Mouse (Mus musculus) forebrain, embryonic 15.5 days (tissue): ENCODE data around the gene Parp9. TPM values are rescaled to one million over a fixed set of nuclear protein-coding genes. Genes with fewer than 3 reads are reported as not detected.

Source experiments
- ATAC-seq: fragments of 200-750 bp; cut with Nextera tagmentation; replicated peaks from 2 replicates; pipeline ENCODE4 v1.8.0; 2017; ENCODE audit warnings: mild to moderate bottlenecking, moderate TSS enrichment, moderate library complexity
- H3K27ac ChIP-seq: fragments of 300-500 bp; sonication (generic); replicated peaks from 2 replicates; pipeline ENCODE4 v1.5.1; 2015; ENCODE audit warnings: mild to moderate bottlenecking, inconsistent platforms
- H3K27me3 ChIP-seq: fragments of 300-500 bp; sonication (generic); 2 replicates; pipeline ENCODE4 v1.6.1; 2015; ENCODE audit warnings: inconsistent platforms
- H3K36me3 ChIP-seq: fragments of 300-500 bp; sonication (generic); 2 replicates; pipeline ENCODE4 v1.6.1; 2015; ENCODE audit warnings: mild to moderate bottlenecking, inconsistent platforms
- H3K4me1 ChIP-seq: fragments of 300-500 bp; sonication (generic); 2 replicates; pipeline ENCODE4 v1.6.1; 2015; ENCODE audit warnings: inconsistent platforms
- H3K4me2 ChIP-seq: fragments of 300-500 bp; sonication (generic); replicated peaks from 2 replicates; pipeline ENCODE4 v1.6.1; 2015; ENCODE audit warnings: mild to moderate bottlenecking, inconsistent platforms
- H3K4me3 ChIP-seq: fragments of 300-500 bp; sonication (generic); 2 replicates; pipeline ENCODE4 v1.5.1; 2015; ENCODE audit warnings: mild to moderate bottlenecking, inconsistent platforms
- H3K9ac ChIP-seq: fragments of 300-500 bp; sonication (generic); replicated peaks from 2 replicates; pipeline ENCODE4 v1.6.1; 2015; ENCODE audit warnings: mild to moderate bottlenecking, inconsistent platforms
- H3K9me3 ChIP-seq: fragments of 300-500 bp; sonication (generic); 2 replicates; pipeline ENCODE4 v1.6.1; 2016; ENCODE audit warnings: inconsistent platforms
- WGBS: fragments of 180-500 bp; shearing (Covaris S2); methylation state at CpG from one replicate; pipeline ENCODE4 v1.1.7; 2015; ENCODE audit warnings: mixed read lengths; 5-methylcytosine and 5-hydroxymethylcytosine counted together
- polyA plus RNA-seq: library from polyadenylated mRNA; unstranded; fragments of >200 nt; fragmentation: Nextera tagmentation; extraction: Ambion mirVana; gene quantifications from 2 replicates; pipeline ENCODE4 v1.2.1, GENCODE M21; 2015

Parp9 gene
- polyA plus RNA-seq, 1 experiment from 2014 or later: 2.4 TPM

DNA sequence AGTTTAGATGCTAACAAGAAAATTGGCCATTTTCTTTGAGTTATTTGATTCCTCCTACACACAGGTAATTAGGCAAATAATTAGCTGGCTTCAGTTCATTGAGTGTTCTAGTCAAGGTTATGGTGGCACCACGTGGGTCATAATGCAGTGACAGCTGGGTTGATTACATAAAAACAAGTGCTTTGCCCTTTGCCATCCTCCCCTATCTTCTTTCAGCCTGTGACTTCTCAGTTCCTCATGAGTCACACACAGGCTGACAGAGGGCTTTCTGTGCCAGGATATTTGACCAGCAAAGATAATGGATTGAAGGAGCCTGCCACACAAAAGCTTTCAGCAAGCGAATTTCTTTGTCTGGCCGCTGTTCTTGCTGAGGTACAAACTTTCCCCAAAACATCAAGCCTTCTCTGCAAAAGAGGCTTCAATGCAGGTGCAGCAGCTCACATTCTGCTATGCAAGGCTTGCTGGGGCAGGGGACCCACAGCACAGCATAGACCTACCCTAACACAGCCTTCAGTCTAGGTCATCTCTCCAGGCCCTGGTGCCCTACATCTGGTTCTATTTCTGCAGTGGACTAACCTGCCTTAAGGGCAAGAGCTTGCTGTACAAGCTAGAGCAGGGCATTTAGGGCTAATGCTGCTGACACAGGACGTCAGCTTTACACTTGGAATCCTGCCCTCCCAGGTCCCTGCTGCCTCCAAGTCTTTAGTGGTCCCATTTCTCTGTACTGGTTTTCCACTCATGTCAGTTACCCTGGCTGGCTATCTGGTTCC, 30.7 kb upstream of the Parp9 start:
- WGBS: 53% methylated on average over 4 of the region's 4 CpGs
- Histone ChIP-seq H3K9ac (no peak overlapping the region), H3K4me1 (no peaks in the 10 kb centered on the region), H3K9me3 (no peaks in the 10 kb centered on the region), H3K27me3 (no peaks in the 10 kb centered on the region), H3K4me3 (no peak overlapping the region), H3K27ac (no peak overlapping the region), H3K4me2 (no peak overlapping the region), H3K36me3 (no peaks in the 10 kb centered on the region)
- no peak for ATAC-seq

DNA sequence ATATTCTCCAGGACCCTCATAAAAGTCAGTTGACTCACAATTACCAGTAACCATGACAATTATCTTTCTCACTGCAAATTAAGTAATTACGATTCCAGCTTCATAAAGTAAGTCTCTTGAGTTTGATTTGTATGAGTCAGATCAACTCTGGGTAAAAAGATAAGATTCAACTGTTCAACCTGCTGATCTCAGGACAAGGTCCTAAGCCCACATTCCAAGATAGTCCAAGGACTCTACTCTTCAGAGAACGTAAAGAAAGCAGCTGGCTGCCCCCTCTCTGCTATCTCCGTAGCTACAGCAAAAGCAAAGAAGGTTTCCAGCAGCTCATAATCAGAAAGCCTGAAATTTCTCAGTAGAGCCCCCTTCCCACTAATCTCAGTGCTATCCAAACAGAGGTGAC, 26.8 kb upstream of the Parp9 start:
- H3K9ac ChIP-seq: no peak overlapping the region
- H3K4me3 ChIP-seq: no peak overlapping the region
- no peaks in the 10 kb centered on the region for H3K9me3 ChIP-seq
- H3K27me3 ChIP-seq: no peaks in the 10 kb centered on the region
- no peaks in the 10 kb centered on the region for H3K4me1 ChIP-seq
- WGBS: 79% methylated on average over 3 of the region's 3 CpGs
- no peak overlapping the region for H3K27ac ChIP-seq
- H3K36me3 ChIP-seq: no peaks in the 10 kb centered on the region
- no peak for ATAC-seq
- no peak overlapping the region for H3K4me2 ChIP-seq

DNA sequence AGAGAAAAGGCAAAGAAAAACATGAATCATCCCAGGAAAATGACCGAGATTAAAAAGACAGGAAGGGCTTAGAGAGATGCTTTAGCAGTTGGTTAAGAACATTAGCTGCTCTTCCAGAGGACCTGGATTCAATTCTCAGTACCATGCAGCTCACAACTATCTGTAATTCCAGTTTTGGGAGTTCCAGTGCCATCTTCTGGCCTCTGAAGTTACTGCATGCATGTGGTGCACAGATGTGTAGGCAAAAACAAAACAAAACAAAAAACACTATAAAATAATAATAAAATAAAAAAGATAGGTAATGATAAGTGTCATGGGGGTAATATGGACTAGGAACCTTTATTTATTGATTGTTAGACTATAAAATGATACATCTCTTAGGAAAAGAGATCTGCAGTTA, 24.7 kb upstream of the Parp9 start:
- no peak overlapping the region for H3K9ac ChIP-seq
- H3K27ac ChIP-seq: no peak overlapping the region
- WGBS: 71% methylated on average over 1 of the region's 1 CpGs

DNA sequence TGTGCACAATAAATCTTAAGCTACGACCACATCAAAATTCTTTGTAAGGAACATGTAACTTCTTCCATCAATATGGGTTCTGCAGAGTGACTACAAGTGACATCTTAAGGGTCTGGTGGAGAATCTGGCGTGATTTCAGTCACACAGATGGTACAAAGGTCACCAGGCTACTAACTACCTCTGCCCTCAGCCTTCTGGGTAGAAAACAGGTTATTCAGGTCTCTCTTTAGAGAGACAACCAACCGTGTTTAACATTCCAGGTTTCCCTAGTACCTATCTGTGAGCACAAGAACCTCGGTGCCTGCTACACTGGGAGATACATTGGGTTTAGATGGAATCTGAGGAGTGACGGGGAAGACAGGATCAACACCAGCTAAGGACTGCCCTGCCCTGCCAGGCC, 24.0 kb upstream of the Parp9 start:
- no peak overlapping the region for H3K9ac ChIP-seq
- no peak overlapping the region for H3K4me3 ChIP-seq
- H3K27me3 ChIP-seq: no peaks in the 10 kb centered on the region
- H3K4me1 ChIP-seq: no peaks in the 10 kb centered on the region
- WGBS: 79% methylated on average over 5 of the region's 5 CpGs
- no peaks in the 10 kb centered on the region for H3K9me3 ChIP-seq
- no peak overlapping the region for H3K4me2 ChIP-seq
- H3K36me3 ChIP-seq: no peaks in the 10 kb centered on the region
- ATAC-seq: no peak
- H3K27ac ChIP-seq: no peak overlapping the region

More for the DNA sequence above, 24.7 kb upstream of the Parp9 start:
- H3K4me1 ChIP-seq: no peaks in the 10 kb centered on the region
- ATAC-seq: no peak
- H3K27me3 ChIP-seq: no peaks in the 10 kb centered on the region
- no peaks in the 10 kb centered on the region for H3K9me3 ChIP-seq
- no peak overlapping the region for H3K4me2 ChIP-seq
- H3K36me3 ChIP-seq: no peaks in the 10 kb centered on the region
- no peak overlapping the region for H3K4me3 ChIP-seq

DNA sequence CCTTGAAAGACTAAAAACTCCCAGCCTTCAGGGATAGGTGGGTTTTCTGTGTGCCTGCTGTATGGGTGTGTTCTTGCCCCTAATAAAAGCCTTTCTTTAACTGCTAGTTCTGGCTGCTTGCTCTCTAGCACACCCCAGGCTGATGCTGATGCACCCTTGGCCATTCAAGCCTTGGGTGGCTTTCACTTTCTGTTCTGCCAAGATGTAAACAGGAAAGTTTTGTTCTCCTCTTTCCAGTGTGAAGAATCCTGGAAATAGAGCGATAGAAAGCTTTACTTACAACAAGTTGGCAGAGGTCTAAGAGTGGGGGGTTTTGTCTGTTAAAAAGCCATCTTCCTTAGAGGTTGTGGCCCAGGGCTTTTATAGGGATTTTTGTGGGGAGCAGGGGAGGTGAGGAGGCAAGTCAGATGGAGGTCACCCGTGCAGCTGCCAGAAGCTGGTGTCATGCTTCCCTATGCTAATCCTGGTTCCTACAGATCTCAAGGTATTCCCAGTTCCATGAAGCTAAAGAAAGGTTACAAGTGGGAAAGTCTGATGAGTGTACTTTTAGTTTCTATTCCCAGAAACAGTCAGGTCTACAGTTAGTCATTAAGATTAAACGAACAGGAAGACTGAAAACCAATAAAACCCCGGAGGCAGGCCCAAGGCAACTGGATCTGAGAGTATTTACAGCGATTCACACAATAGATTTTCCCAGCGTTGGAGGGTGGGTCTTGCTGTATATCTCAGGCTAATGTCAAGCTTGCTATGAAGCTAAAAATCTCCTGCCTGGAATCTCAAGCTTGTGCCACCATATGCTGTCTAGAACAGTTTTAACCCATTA, 19.3 kb upstream of the Parp9 start:
- no peak overlapping the region for H3K9ac ChIP-seq

DNA sequence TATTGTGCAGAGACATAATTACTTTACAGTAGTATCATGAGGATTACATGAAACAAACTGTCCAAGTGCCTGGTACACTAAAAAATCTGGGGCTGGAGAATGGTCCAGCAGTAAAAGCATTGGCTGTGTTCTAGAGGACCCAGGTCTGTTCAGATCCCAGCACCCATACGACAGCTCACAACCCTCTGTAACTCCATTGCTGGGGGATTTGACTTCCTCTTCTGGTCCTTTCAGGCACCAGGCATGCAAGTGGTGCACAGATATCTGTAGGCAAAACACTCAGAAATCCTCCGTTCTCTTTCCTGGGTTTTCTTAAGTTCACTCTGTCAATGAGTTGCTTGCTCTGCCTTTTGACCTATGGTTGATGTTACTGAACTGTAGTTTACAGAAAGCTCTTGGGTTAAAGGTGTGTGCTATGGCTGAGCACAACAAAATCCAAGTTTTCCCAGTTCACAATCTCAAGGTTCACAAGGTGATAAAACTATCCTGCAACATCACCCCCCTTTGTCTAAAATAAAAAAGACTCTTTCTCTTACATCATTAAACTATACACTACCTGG, 16.5 kb upstream of the Parp9 start:
- Histone ChIP-seq H3K4me1 (no peaks in the 10 kb centered on the region), H3K36me3 (no peaks in the 10 kb centered on the region), H3K9me3 (no peaks in the 10 kb centered on the region), H3K4me3 (no peak overlapping the region), H3K27me3 (no peaks in the 10 kb centered on the region), H3K9ac (no peak overlapping the region), H3K27ac (no peak overlapping the region), H3K4me2 (no peak overlapping the region)
- 87% methylated on average over 2 of the region's 2 CpGs for WGBS
- ATAC-seq: no peak

More for the DNA sequence above, 19.3 kb upstream of the Parp9 start:
- no peak overlapping the region for H3K4me3 ChIP-seq
- 87% methylated on average over 6 of the region's 6 CpGs for WGBS
- no peaks in the 10 kb centered on the region for H3K9me3 ChIP-seq
- H3K4me2 ChIP-seq: no peak overlapping the region
- no peaks in the 10 kb centered on the region for H3K36me3 ChIP-seq
- ATAC-seq: no peak
- no peak overlapping the region for H3K27ac ChIP-seq
- no peaks in the 10 kb centered on the region for H3K27me3 ChIP-seq
- no peaks in the 10 kb centered on the region for H3K4me1 ChIP-seq

DNA sequence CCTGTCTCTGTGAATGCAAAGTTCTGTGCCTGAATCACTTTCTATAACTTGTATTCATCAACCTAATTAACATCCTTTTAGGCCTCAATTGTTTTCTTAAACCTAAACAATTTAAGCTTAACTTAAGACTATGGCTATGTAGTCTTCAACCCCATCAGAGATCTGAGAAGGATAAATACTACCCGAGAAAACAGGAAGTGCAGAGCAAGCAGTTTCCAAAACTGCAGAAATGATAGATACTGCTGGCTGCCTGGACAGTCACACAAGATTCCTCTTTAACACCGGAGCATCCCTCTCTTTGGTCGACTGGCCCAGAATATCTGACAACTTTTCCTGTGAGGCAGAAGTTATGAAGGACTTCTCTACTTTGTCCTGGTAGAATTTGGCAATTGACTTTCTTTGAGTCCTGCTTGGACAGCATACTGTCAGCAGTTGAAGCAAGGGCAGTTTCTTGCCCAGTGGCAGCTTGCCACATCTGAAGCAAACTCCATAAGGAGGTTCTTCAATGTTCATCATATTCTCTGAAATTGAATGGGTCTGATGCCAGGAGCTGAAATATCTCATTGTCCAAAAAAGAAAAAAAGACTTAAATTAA, 15.9 kb upstream of the Parp9 start:
- Histone ChIP-seq H3K27me3 (no peaks in the 10 kb centered on the region), H3K27ac (no peak overlapping the region), H3K9ac (no peak overlapping the region), H3K4me2 (no peak overlapping the region), H3K4me1 (no peaks in the 10 kb centered on the region), H3K36me3 (no peaks in the 10 kb centered on the region), H3K9me3 (no peaks in the 10 kb centered on the region), H3K4me3 (no peak overlapping the region)
- WGBS: 72% methylated on average over 3 of the region's 3 CpGs
- ATAC-seq: no peak

DNA sequence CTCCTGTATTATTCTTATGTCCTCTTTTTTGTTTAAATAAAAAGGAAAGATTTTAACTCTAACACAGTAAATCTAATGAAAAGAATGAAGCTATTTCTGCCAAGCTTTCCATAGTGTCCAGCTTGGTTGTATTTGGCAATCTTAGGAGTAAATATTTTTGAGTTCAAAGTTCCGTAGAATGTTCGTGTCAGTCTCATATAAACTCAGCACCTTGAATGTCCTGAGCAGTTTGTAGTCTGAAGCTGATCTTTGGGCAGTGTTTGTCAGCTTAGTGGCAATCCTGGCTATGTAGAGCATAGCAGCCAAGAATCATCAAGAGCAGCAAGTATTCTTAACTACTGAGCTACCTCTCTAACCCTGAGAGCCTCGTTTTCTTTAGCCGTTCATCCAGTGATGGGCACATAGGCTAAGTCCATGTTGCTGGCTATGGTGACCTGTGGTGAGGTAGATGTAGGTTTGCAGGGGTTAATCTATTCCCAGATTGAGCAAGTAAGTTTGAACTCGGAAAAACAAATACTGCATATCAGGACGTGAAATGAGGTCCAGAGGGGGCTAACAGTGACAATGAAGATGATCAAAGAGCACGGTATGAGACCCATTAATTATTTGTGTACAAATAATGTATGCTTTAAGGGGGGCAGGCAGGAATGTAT, 14.6 kb upstream of the Parp9 start:
- no peak for ATAC-seq
- 79% methylated on average over 7 of the region's 7 CpGs for WGBS
- H3K4me3 ChIP-seq: no peak overlapping the region

DNA sequence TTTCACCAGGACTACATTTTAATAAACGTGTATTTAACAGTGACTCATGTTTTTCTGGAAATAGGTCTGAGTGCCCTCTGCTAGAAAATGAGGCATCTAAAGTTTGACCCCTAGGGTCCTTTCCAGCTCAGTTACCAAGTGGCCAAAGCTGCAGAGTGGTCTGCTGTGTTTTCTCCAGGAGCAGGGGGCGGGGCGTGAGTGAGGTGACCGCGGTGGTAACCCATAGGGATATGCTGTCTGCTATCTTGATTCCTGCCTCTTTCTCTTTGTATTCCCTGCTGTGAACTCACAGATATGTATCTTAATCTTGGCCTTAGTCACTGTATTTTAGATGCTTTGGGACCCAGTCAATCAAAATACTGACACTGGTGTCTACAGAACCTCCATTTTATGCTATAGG, 13.9 kb upstream of the Parp9 start:
- WGBS: 90% methylated on average over 5 of the region's 5 CpGs
- Histone ChIP-seq H3K36me3 (no peaks in the 10 kb centered on the region), H3K9me3 (no peaks in the 10 kb centered on the region), H3K4me3 (no peak overlapping the region), H3K9ac (no peak overlapping the region), H3K4me2 (no peak overlapping the region), H3K27ac (no peak overlapping the region), H3K27me3 (no peaks in the 10 kb centered on the region), H3K4me1 (no peaks in the 10 kb centered on the region)
- no peak for ATAC-seq

More for the DNA sequence above, 14.6 kb upstream of the Parp9 start:
- H3K9me3 ChIP-seq: no peaks in the 10 kb centered on the region
- no peaks in the 10 kb centered on the region for H3K4me1 ChIP-seq
- H3K27me3 ChIP-seq: no peaks in the 10 kb centered on the region
- no peak overlapping the region for H3K4me2 ChIP-seq
- H3K27ac ChIP-seq: no peak overlapping the region
- H3K9ac ChIP-seq: no peak overlapping the region
- H3K36me3 ChIP-seq: no peaks in the 10 kb centered on the region

DNA sequence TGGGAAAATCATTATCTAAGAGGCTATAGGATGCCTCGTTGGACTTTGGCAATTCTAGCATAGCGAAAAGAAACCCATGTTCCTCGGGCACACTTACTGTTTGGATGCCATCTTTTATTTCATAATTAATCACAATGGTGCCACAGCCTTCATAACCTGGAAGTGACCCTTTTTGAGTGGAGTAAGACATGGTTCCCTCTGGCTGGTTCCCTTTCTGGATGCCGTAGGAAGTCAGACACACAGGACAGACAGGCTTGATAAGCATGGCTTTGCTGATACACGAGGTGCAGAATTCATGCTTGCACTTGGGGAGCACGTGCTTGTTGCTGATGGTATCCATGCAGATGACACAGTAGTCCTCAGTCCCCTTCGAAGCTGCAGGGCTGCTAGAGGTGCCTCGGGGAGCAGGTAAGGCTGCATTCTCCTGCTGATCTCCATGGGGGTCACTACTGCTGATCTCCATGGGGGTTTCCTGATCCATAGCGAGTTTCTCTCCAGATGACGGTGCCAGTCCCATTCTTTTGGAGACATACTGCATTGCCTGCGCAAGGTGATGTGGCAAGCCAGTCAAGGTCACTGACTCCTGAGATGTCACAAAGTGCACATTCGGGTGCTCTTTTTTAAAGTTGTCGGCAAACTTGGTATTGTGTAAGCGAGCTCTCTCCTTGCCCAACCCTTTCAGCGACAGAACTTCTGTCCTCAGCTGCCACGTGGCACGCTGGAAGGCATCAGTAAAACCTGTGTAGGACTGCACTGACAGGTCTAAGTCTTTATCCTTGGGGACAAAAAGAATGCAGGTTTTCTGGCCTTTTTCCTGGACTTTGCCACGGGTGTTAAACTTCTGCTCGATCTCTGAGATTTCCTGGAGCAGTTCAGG, 5.9 kb upstream of the Parp9 start:
- H3K9ac ChIP-seq: no peak overlapping the region
- WGBS: 90% methylated on average over 19 of the region's 19 CpGs

DNA sequence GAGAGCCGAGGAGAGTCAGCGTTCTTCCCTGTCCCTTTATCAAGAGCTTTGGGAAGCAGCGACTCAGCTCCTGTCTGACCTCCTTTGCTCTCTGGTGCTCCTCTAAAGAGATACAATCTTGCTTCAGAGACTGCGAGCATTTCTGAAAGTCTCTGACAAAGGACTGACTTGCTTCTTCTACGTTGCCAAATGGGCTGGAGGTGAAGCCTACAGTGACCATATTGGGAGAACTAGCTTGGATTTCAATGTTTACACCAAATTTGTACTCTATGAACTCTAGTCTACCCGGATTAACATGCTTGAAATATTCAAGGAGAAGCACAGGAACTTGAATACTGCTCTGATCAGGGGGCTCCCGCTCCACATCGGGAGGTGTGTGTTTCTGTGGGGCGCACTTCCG, 5.1 kb upstream of the Parp9 start:
- Histone ChIP-seq H3K4me3 (no peak overlapping the region), H3K4me1 (no peaks in the 10 kb centered on the region), H3K27ac (no peak overlapping the region), H3K9ac (no peak overlapping the region), H3K4me2 (no peak overlapping the region), H3K27me3 (no peaks in the 10 kb centered on the region), H3K9me3 (no peaks in the 10 kb centered on the region), H3K36me3 (no peaks in the 10 kb centered on the region)
- no peak for ATAC-seq
- WGBS: 88% methylated on average over 10 of the region's 10 CpGs

More for the DNA sequence above, 5.9 kb upstream of the Parp9 start:
- no peak overlapping the region for H3K4me2 ChIP-seq
- no peaks in the 10 kb centered on the region for H3K9me3 ChIP-seq
- no peak overlapping the region for H3K27ac ChIP-seq
- H3K27me3 ChIP-seq: no peaks in the 10 kb centered on the region
- ATAC-seq: no peak
- no peaks in the 10 kb centered on the region for H3K4me1 ChIP-seq
- H3K36me3 ChIP-seq: no peaks in the 10 kb centered on the region
- H3K4me3 ChIP-seq: no peak overlapping the region
